Mouse (Mus musculus) forebrain, embryonic 14.5 days (tissue): Measurements from ENCODE around the gene Tmem200a. TPM values are rescaled to one million over a fixed set of nuclear protein-coding genes. Genes with fewer than 3 reads are reported as not detected.

Experiments used
- ATAC-seq: fragments of 200-750 bp; cut with Nextera tagmentation; 2 replicates; pipeline ENCODE4 v1.8.0; 2017; ENCODE audit warnings: mild to moderate bottlenecking, moderate library complexity
- DNase-seq: peaks from one replicate; pipeline ENCODE4 v3.0.0-alpha.2; 2015; ENCODE audit warnings: low spot score
- H3K27ac ChIP-seq: fragments of 300-500 bp; sonication (generic); 2 replicates; pipeline ENCODE4 v1.5.1; 2014; ENCODE audit warnings: low read depth, mild to moderate bottlenecking, control low read depth, low read length, moderate library complexity
- H3K27me3 ChIP-seq: fragments of 300-500 bp; sonication (generic); replicated peaks from 2 replicates; pipeline ENCODE4 v1.6.1; 2014; ENCODE audit warnings: low read length, control low read depth, mixed read lengths; ENCODE audit not compliant: control insufficient read depth, insufficient read depth
- H3K36me3 ChIP-seq: fragments of 300-500 bp; sonication (generic); 2 replicates; pipeline ENCODE4 v1.6.1; 2014; ENCODE audit warnings: low read length, control low read depth; ENCODE audit not compliant: control insufficient read depth, insufficient read depth
- H3K4me1 ChIP-seq: fragments of 300-500 bp; sonication (generic); 2 replicates; pipeline ENCODE4 v1.6.1; 2014; ENCODE audit warnings: antibody characterized with exemption, low read length, control low read depth; ENCODE audit not compliant: control insufficient read depth, insufficient read depth
- H3K4me2 ChIP-seq: fragments of 300-500 bp; sonication (generic); 2 replicates; pipeline ENCODE4 v1.6.1; 2014; ENCODE audit warnings: mild to moderate bottlenecking, control low read depth, low read length
- H3K4me3 ChIP-seq: fragments of 300-500 bp; sonication (generic); 2 replicates; pipeline ENCODE4 v1.5.1; 2014; ENCODE audit warnings: low read depth, low read length, control low read depth
- H3K9ac ChIP-seq: fragments of 300-500 bp; sonication (generic); 2 replicates; pipeline ENCODE4 v1.6.1; 2014; ENCODE audit warnings: mild to moderate bottlenecking, low read length, control low read depth, moderate library complexity
- H3K9me3 ChIP-seq: fragments of 300-500 bp; sonication (generic); replicated peaks from 2 replicates; pipeline ENCODE4 v1.6.1; 2016; ENCODE audit warnings: low read length, control low read depth, mixed read lengths; ENCODE audit not compliant: control insufficient read depth
- WGBS: fragments of 180-500 bp; shearing (Covaris S2); extraction: QIAGEN DNeasy Blood & Tissue Kit; methylation state at CpG from one replicate; pipeline ENCODE4 v1.1.7; 2014; 5-methylcytosine and 5-hydroxymethylcytosine counted together
- polyA plus RNA-seq: library from polyadenylated mRNA; unstranded; fragments of >200 nt; fragmentation: Nextera tagmentation; extraction: Ambion mirVana; gene quantifications from 2 replicates; pipeline ENCODE4 v1.2.1, GENCODE M21; 2014

Gene Tmem200a
- 19.4 and 22.5 TPM in 2 replicates for polyA plus RNA-seq

GRCm38 (mm10) chr10:26078521-26079142 is at the start of gene Tmem200a:
TSS of gene Tmem200a (minus strand) at chr10:26079052.
- Histone ChIP-seq H3K27me3 (no peaks in the 10 kb centered on the region), H3K9ac (peak within 1 kb of the TSS; percentile 84), H3K4me3 (peak within 1 kb of the TSS; percentile 71), H3K9me3 (no peaks in the 10 kb centered on the region), H3K4me1 (no peaks in the 10 kb centered on the region), H3K4me2 (peak within 1 kb of the TSS; percentile 85), H3K27ac (peak within 1 kb of the TSS; percentile 60; the same call in 1 of the 2 replicates), H3K36me3 (no peaks in the 10 kb centered on the region)
- whole genome bisulfite sequencing = under 1% methylated on average over 42 of the region's 46 CpGs
- peak; percentile 96 for ATAC-seq
- peak; percentile 96 for DNase-seq

- Histone ChIP-seq H3K36me3 (no peaks in the 10 kb centered on the region), H3K9me3 (no peaks in the 10 kb centered on the region), H3K4me3 (no peak overlapping the region), H3K4me1 (no peaks in the 10 kb centered on the region), H3K27ac (no peak overlapping the region), H3K4me2 (no peak overlapping the region), H3K9ac (no peak overlapping the region), H3K27me3 (no peaks in the 10 kb centered on the region)
- 76% methylated on average over 1 of the region's 1 CpGs for WGBS
- no peak for DNase-seq
- no peak for ATAC-seq
These were observed 41.0 kb upstream of the Tmem200a start for GRCm38 (mm10) chr10:26119822-26120183.

- H3K9me3 ChIP-seq = no peaks in the 10 kb centered on the region
- no peaks in the 10 kb centered on the region for H3K36me3 ChIP-seq
- no peak overlapping the region for H3K9ac ChIP-seq
- H3K4me1 ChIP-seq = no peaks in the 10 kb centered on the region
- H3K27ac ChIP-seq = no peak overlapping the region
- no peak for DNase-seq
- H3K27me3 ChIP-seq = no peaks in the 10 kb centered on the region
- no peak overlapping the region for H3K4me2 ChIP-seq
- WGBS = 93% methylated on average over 6 of the region's 6 CpGs
- ATAC-seq = no peak
- H3K4me3 ChIP-seq = no peak overlapping the region
These were observed 40.4 kb upstream of the Tmem200a start for GRCm38 (mm10) chr10:26119067-26119821.

- no peaks in the 10 kb centered on the region for H3K9me3 ChIP-seq
- ATAC-seq (no peak), DNase-seq (peak; percentile 20)
- 68% methylated on average over 4 of the region's 4 CpGs for WGBS
- H3K4me3 ChIP-seq = no peak overlapping the region
- no peak overlapping the region for H3K9ac ChIP-seq
- H3K36me3 ChIP-seq = no peaks in the 10 kb centered on the region
- H3K4me2 ChIP-seq = no peak overlapping the region
- H3K4me1 ChIP-seq = no peaks in the 10 kb centered on the region
- no peaks in the 10 kb centered on the region for H3K27me3 ChIP-seq
- H3K27ac ChIP-seq = no peak overlapping the region
These were observed 35.6 kb upstream of the Tmem200a start for GRCm38 (mm10) chr10:26114409-26114808.

- 83% methylated on average over 3 of the region's 3 CpGs for WGBS
- DNase-seq = no peak
These were observed 24.6 kb upstream of the Tmem200a start for GRCm38 (mm10) chr10:26103330-26103982.

GRCm38 (mm10) chr10:26082081-26082480 is 3.2 kb upstream of the Tmem200a start:
- 67% methylated on average over 4 of the region's 4 CpGs for WGBS
- no peak overlapping the region for H3K9ac ChIP-seq

More at GRCm38 (mm10) chr10:26103330-26103982, 24.6 kb upstream of the Tmem200a start:
- Histone ChIP-seq H3K36me3 (no peaks in the 10 kb centered on the region), H3K9me3 (no peaks in the 10 kb centered on the region), H3K27ac (no peak overlapping the region), H3K4me3 (no peak overlapping the region), H3K9ac (no peak overlapping the region), H3K4me1 (no peaks in the 10 kb centered on the region), H3K27me3 (no peaks in the 10 kb centered on the region), H3K4me2 (no peak overlapping the region)
- ATAC-seq = no peak

GRCm38 (mm10) chr10:26079678-26080077 is 826 bp upstream of the Tmem200a start:
- H3K27me3 ChIP-seq = no peaks in the 10 kb centered on the region
- H3K9ac ChIP-seq = no peak overlapping the region
- H3K36me3 ChIP-seq = no peaks in the 10 kb centered on the region
- H3K4me2 ChIP-seq = no peak overlapping the region
- no peaks in the 10 kb centered on the region for H3K9me3 ChIP-seq
- no peaks in the 10 kb centered on the region for H3K4me1 ChIP-seq
- DNase-seq (no peak), ATAC-seq (no peak)
- H3K27ac ChIP-seq = no peak overlapping the region
- 81% methylated on average over 3 of the region's 3 CpGs for WGBS
- no peak overlapping the region for H3K4me3 ChIP-seq

More at GRCm38 (mm10) chr10:26082081-26082480, 3.2 kb upstream of the Tmem200a start:
- H3K36me3 ChIP-seq = no peaks in the 10 kb centered on the region
- no peak for ATAC-seq
- H3K4me1 ChIP-seq = no peaks in the 10 kb centered on the region
- no peak overlapping the region for H3K4me3 ChIP-seq
- H3K9me3 ChIP-seq = no peaks in the 10 kb centered on the region
- no peak overlapping the region for H3K27ac ChIP-seq
- H3K27me3 ChIP-seq = no peaks in the 10 kb centered on the region
- DNase-seq = no peak
- no peak overlapping the region for H3K4me2 ChIP-seq

GRCm38 (mm10) chr10:26077671-26078481 is 976 bp downstream of the Tmem200a start, which contains the start of gene Gm9767:
TSS of gene Gm9767 (plus strand) at chr10:26078255.
- H3K4me2 ChIP-seq = peak within 1 kb of the TSS; percentile 85
- WGBS = 1% methylated on average over 49 of the region's 52 CpGs
- peak; percentile 59 for DNase-seq
- H3K4me3 ChIP-seq = peak within 1 kb of the TSS; percentile 71
- peak; percentile 69 for ATAC-seq
- H3K27me3 ChIP-seq = no peaks in the 10 kb centered on the region
- H3K9ac ChIP-seq = peak within 1 kb of the TSS; percentile 84
- H3K4me1 ChIP-seq = no peaks in the 10 kb centered on the region
- peak within 1 kb of the TSS; percentile 60; the same call in 1 of the 2 replicates for H3K27ac ChIP-seq
- H3K9me3 ChIP-seq = no peaks in the 10 kb centered on the region
- no peaks in the 10 kb centered on the region for H3K36me3 ChIP-seq
